Mouse (Mus musculus): ENCODE measurements around the gene Anapc16.
A peak's percentile ranks its signal among the peaks of the same experiment; 100 is the strongest.

Gene Anapc16

GRCm38 (mm10) chr10:59948363-59949254 is 54.3 kb downstream of the Anapc16 start:
- DNase-seq = no peak

- DNase-seq = no peak
These were observed 55.5 kb downstream of the Anapc16 start for GRCm38 (mm10) chr10:59947296-59948073.

DNA sequence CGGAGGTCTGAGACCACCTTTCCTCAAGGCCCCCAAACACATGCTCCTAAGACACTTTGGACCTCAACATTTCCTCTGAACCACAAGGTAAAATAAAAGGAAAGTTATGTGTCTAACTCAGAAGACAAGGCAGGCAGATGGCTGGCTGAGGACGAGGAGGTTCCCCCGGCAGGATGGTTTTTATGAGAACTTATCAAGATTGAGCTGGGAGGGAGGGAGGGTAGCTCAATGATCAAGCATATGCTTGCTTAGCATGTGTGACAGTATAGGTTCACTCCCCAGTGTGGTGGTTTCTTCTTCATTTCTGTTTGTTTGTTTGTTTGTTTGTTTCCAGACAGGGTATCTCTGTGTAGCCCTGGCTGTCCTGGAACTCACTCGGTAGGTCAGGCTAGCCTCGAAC is 56.6 kb downstream of the Anapc16 start:
- DNase-seq = no peak

- DNase-seq = no peak
These were observed 57.5 kb downstream of the Anapc16 start for GRCm38 (mm10) chr10:59945416-59945815.

GRCm38 (mm10) chr10:59943421-59943989 is 59.4 kb downstream of the Anapc16 start:
- DNase-seq = peak; percentile 42

GRCm38 (mm10) chr10:59942847-59943420 is 60.0 kb downstream of the Anapc16 start:
- DNase-seq = peak; percentile 66

DNA sequence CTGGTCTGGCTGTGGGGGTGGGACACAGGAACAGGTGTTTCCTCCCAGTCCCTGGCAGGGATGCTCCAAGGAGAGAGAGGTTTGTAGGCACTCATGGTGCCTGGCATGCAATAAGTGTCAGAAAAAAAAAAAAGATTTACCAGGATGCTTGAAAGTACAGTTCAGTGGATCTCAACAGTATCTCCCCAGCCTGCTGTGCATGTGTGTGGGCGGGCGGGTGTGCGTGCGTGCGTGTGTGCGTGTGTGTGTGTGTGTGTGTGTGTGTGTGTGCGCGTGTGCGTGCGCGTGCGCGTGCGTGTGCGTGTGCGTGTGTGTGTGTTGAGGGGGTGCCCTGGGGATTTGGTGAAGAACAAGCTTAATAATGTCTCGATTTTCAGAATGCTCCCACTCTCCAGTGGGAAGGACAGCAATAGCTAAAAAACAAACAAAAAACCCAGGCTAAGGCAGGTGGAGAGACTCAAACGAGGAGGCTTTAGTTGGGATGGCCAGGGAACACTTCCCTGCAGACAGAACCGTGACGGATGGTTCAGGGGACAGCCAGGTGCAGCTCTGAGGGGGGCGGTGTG is 60.6 kb downstream of the Anapc16 start:
- DNase-seq = no peak

DNA sequence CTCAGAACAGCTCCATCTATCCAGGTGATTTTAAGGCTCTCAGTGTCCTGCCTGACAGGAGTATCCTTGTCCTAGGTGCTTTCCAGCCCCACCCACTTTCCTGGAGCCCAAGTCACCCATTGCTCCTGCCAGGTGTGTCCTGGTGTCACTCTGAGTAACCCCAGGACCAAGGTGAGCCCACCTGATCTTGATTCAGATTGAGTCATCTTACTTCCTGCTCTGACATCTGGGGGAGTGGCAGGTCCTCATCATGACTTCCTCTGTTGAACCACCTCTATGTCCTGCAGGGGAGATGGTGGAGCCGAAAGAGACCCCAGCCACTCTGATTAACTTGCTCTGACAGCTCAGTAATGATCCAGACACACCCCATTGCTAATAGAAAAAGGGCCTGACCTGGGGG is 63.9 kb downstream of the Anapc16 start:
- no peak for DNase-seq

- no peak for DNase-seq
These were observed 64.3 kb downstream of the Anapc16 start for GRCm38 (mm10) chr10:59938662-59939061.

All from embryo, embryonic 11 days (tissue).